Mouse (Mus musculus) embryo, embryonic 10 days (tissue): ENCODE data around the gene Rrp15.

Experiments used
- DNase-seq: peaks from one replicate; pipeline ENCODE4 v3.0.0-alpha.2; 2015; ENCODE audit warnings: low spot score

Rrp15 gene

GRCm38 (mm10) chr1:186714215-186714614, 34.9 kb downstream of the Rrp15 start:
- no peak for DNase-seq

- peak; percentile 69 for DNase-seq
Observed at GRCm38 (mm10) chr1:186712802-186713471, 36.2 kb downstream of the Rrp15 start.

DNA sequence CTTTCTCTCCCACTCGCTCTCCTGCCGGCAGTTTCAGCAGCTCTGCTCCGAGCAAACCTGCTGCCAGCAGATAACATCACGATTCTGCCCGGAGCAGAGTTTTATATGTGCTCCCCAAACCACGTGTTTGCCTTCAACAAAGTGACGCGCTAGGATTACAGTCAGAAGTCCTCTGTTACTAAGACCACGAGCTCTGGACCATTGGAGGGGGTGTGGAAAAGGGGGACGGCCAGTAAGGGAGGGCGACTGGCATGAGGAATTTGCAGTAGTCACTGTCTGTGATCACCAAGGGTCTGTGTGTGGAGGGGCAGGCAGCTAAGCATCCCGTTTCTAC, 43.3 kb downstream of the Rrp15 start, which contains the start of gene Tgfb2:
Gene Tgfb2, minus strand, starts transcription at position 75 of the 334 bp plus-strand sequence.
- peak; percentile 64 for DNase-seq

- peak; percentile 72 for DNase-seq
Observed at GRCm38 (mm10) chr1:186705203-186705914, 43.8 kb downstream of the Rrp15 start.

GRCm38 (mm10) chr1:186703980-186704701, 45.0 kb downstream of the Rrp15 start:
- DNase-seq, result peak; percentile 50

- no peak for DNase-seq
Observed at GRCm38 (mm10) chr1:186703256-186703979, 45.7 kb downstream of the Rrp15 start.

DNA sequence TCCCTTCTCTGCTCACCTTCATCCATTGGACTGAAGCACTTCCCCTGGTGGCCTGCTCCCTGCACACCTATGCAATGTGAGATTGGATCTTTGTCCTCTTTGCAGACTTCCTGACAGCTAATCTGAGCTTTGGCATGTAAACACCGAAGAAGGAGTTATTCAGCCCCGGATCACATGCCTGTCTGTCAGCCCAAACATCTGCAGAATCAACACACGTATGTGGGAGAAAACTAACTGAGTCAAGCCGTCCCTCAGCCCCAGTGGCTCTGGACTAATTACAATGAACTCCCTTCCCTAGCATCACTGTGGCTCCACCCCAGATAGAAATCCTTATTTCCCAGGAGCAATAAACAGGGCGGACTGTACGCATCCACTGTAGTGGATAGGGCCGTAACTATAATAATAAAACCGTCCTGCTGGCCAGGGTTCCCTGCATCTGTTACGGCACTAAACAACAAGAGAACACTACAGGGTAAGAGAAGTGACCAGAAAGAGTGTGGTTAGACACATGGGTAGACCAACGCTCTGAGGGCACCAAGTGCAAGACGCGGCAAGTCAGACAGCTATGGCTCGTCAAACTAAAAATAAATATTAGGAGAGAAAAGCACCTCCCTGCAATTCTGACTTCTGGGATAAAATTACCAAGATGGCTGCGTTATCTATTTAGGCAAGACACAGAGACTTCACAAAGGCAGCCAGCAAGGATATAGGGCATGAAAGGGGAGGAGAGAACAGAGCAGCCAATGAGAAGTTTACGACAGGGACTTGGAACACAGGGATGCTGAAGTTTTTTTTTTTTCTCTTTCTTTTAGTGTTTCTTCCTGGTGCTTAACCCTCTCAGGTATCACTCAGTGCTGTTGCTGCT, 46.5 kb downstream of the Rrp15 start:
- DNase-seq, result peak; percentile 58

- no peak for DNase-seq
Observed at GRCm38 (mm10) chr1:186701206-186701905, 47.8 kb downstream of the Rrp15 start.

GRCm38 (mm10) chr1:186700496-186700895, 48.7 kb downstream of the Rrp15 start:
- no peak for DNase-seq

- DNase-seq, result no peak
Observed at GRCm38 (mm10) chr1:186698583-186699338, 50.4 kb downstream of the Rrp15 start.

DNA sequence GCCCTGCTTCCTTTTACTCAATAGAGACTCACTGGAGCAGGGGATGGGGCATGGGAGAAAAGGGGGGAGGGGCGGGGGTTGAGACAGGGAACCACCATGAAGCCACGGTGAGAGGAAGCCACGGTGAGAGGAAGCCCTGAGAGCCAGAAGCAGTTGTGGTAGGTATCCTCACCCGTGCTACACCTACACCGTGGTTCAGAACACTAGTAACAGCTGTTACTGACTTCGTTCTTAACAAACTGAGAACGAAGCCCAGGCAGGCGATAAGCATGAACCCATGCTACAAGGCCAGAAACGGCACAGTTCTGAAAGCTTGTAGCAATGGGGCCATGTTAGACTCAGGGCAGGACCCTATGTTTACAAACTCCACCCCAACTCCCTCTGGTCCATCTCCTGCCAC, 52.9 kb downstream of the Rrp15 start:
- DNase-seq, result no peak

- DNase-seq, result no peak
Observed at GRCm38 (mm10) chr1:186695361-186695760, 53.8 kb downstream of the Rrp15 start.

- DNase-seq, result no peak
Observed at GRCm38 (mm10) chr1:186692370-186692769, 56.8 kb downstream of the Rrp15 start.

DNA sequence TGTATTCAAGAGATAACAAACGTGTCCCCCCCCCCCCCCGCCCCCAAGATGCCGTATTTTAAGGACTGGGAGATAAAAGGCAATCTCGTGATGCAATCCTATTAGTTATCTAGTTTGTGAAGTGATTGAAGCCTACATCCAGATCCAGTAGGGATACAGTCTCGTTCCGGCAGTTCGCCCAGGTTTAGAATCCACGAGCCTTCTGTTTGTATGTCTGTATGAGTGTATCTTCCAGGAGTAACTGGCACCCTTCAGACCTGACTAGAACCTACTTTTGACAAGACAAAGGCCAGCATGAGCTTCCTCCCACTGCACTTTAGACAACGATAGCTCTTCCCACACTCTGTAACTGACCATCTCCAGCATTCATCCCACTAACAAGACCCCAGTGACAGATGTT, 57.5 kb downstream of the Rrp15 start:
- DNase-seq, result no peak

DNA sequence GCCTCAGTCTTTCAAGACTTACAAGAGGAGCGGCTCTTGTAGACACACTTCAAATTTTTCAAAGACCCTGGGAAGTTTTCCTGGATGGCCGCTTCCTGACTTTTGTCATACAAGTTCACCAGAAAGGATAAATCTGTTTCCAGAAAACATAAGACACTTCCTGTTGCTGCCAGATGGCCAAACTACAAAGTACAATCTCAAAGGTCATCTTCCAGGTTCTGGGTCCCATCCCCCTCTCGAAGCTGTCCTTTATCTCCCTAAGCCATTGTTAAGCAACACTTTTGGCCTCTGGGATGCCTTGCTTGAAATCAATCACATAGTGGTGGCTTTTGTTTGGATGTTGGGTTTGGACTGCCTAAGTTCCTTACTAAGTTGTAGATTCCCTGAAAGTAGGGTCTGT, 65.1 kb downstream of the Rrp15 start:
- no peak for DNase-seq

- peak; percentile 35 for DNase-seq
Observed at GRCm38 (mm10) chr1:186682606-186683005, 66.6 kb downstream of the Rrp15 start.

DNA sequence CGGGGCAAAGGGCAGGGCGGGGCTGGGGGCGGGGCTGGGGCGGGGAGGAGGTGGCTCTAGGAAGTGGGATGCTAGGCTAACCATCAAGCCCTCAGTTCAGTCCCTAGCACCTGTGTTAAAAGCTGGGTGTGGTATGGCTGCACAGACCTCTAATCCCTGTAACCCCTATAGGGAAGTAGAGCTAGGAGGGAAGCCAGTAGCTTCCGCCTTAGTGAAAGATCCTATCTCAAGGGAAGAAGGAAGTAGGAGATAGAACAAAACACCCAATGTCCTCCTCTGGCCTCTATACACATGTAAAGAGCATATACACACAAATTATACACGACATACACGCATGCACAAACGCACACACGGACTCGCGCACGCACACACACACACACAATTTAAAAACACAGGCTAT, 71.5 kb downstream of the Rrp15 start:
- no peak for DNase-seq

- DNase-seq, result no peak
Observed at GRCm38 (mm10) chr1:186676199-186676598, 73.0 kb downstream of the Rrp15 start.

DNA sequence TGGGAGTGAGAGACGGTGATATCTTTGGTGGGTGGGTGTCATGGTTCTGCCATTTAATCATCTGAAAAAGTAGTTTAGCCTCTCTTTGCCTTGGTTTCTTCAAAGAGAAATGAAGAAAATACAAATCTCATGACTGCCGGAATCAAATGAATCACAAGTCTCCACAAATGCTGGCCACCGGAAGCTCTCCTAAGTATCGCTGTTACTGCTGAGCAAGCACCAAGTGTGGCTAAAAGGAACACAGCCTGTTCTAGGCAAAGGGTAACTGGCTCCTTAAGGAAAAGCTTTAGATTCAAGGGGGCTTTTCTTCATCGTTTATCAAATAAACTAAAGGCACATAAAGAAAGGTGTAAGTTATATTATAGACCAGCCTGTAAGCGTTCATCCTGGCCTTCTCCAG, 73.9 kb downstream of the Rrp15 start:
- DNase-seq, result no peak

DNA sequence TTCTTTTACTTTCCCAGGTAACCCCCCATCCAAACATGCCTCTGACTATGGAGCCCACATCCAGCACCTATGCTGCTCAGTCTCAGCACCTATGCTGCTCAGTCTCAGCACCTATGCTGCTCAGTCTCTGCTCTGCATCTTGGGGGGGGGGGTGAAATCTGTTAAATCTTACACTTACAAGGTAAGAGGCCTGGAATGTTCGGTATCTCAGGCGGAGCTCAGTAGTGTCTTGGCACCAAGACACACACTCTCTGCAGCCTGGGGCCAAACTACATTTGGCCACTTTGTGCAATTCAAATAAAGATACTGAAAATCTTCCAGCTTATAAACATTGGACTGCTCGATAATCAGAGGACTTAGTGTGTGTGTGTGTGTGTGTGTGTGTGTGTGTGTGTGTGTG, 74.5 kb downstream of the Rrp15 start:
- no peak for DNase-seq
